Mouse (Mus musculus): ENCODE results near the gene Caln1. TPM values are rescaled to one million over a fixed set of nuclear protein-coding genes. Genes with fewer than 3 reads are reported as not detected.

Caln1 gene
- polyA plus RNA-seq, 1 experiment = not detected

GRCm38 (mm10) chr5:130853371-130853770 lies 484.1 kb downstream of the Caln1 start:
- H3K27ac ChIP-seq (ENCODE audit: insufficient read depth, low read depth, low read length) = no peak overlapping the region
- H3K4me1 ChIP-seq (ENCODE audit: control insufficient read depth, insufficient read depth, low read length) = peaks cover 4% of the 10 kb centered on the region; the same call in 1 of the 2 replicates
- TF ChIP-seq CTCF (IDR thresholded peaks at IDR 0.05; ENCODE audit: insufficient read depth, low read depth, low read length) = peak; percentile 100
- no peak for TF ChIP-seq POLR2A (IDR thresholded peaks at IDR 0.05; ENCODE audit: insufficient read depth, low read depth, low read length)
- H3K4me3 ChIP-seq (ENCODE audit: insufficient read depth, low read depth, low read length) = no peak overlapping the region
- WGBS = under 1% methylated on average over 10 of the region's 10 CpGs

GRCm38 (mm10) chr5:130854430-130854829 lies 485.2 kb downstream of the Caln1 start:
- no peak overlapping the region for H3K4me3 ChIP-seq (ENCODE audit: insufficient read depth, low read depth, low read length)
- TF ChIP-seq CTCF (IDR thresholded peaks at IDR 0.05; ENCODE audit: insufficient read depth, low read depth, low read length) (no peak), POLR2A (IDR thresholded peaks at IDR 0.05; ENCODE audit: insufficient read depth, low read depth, low read length) (no peak)
- H3K4me1 ChIP-seq (ENCODE audit: control insufficient read depth, insufficient read depth, low read length) = peaks cover 4% of the 10 kb centered on the region; the same call in 1 of the 2 replicates
- H3K27ac ChIP-seq (ENCODE audit: insufficient read depth, low read depth, low read length) = no peak overlapping the region
- WGBS = 56% methylated on average over 7 of the region's 7 CpGs

- Histone ChIP-seq H3K27ac (ENCODE audit: insufficient read depth, low read depth, low read length) (no peak overlapping the region), H3K4me1 (ENCODE audit: control insufficient read depth, insufficient read depth, low read length) (peaks cover 4% of the 10 kb centered on the region; the same call in 1 of the 2 replicates), H3K4me3 (ENCODE audit: insufficient read depth, low read depth, low read length) (no peak overlapping the region)
- TF ChIP-seq CTCF (IDR thresholded peaks at IDR 0.05; ENCODE audit: insufficient read depth, low read depth, low read length) (0 out of 2 replicates have a peak, but pooled peaks have one; percentile 34), POLR2A (IDR thresholded peaks at IDR 0.05; ENCODE audit: insufficient read depth, low read depth, low read length) (no peak)
- 34% methylated on average over 8 of the region's 8 CpGs for WGBS
These were observed 488.9 kb downstream of the Caln1 start for GRCm38 (mm10) chr5:130858148-130858547.

GRCm38 (mm10) chr5:130858706-130859105 lies 489.5 kb downstream of the Caln1 start:
- WGBS = 88% methylated on average over 3 of the region's 3 CpGs
- no peak overlapping the region for H3K27ac ChIP-seq (ENCODE audit: insufficient read depth, low read depth, low read length)
- H3K4me3 ChIP-seq (ENCODE audit: insufficient read depth, low read depth, low read length) = no peak overlapping the region
- peaks cover 4% of the 10 kb centered on the region; the same call in 1 of the 2 replicates for H3K4me1 ChIP-seq (ENCODE audit: control insufficient read depth, insufficient read depth, low read length)
- TF ChIP-seq POLR2A (IDR thresholded peaks at IDR 0.05; ENCODE audit: insufficient read depth, low read depth, low read length) (no peak), CTCF (IDR thresholded peaks at IDR 0.05; ENCODE audit: insufficient read depth, low read depth, low read length) (no peak)

- Histone ChIP-seq H3K4me1 (ENCODE audit: control insufficient read depth, insufficient read depth, low read length) (no peaks in the 10 kb centered on the region), H3K27ac (ENCODE audit: insufficient read depth, low read depth, low read length) (no peak overlapping the region), H3K4me3 (ENCODE audit: insufficient read depth, low read depth, low read length) (no peak overlapping the region)
- WGBS = 36% methylated on average over 6 of the region's 6 CpGs
- TF ChIP-seq CTCF (IDR thresholded peaks at IDR 0.05; ENCODE audit: insufficient read depth, low read depth, low read length) = no peak
These were observed 490.5 kb downstream of the Caln1 start for GRCm38 (mm10) chr5:130859736-130860135.

GRCm38 (mm10) chr5:130862302-130862701 lies 493.0 kb downstream of the Caln1 start:
- TF ChIP-seq POLR2A (IDR thresholded peaks at IDR 0.05; ENCODE audit: insufficient read depth, low read depth, low read length) = no peak
- peak; percentile 44 for TF ChIP-seq CTCF (IDR thresholded peaks at IDR 0.05; ENCODE audit: insufficient read depth, low read depth, low read length)
- H3K4me1 ChIP-seq (ENCODE audit: control insufficient read depth, insufficient read depth, low read length) = no peaks in the 10 kb centered on the region
- 55% methylated on average over 5 of the region's 5 CpGs for WGBS
- no peak overlapping the region for H3K27ac ChIP-seq (ENCODE audit: insufficient read depth, low read depth, low read length)
- no peak overlapping the region for H3K4me3 ChIP-seq (ENCODE audit: insufficient read depth, low read depth, low read length)

- Histone ChIP-seq H3K4me3 (ENCODE audit: insufficient read depth, low read depth, low read length) (no peak overlapping the region), H3K27ac (ENCODE audit: insufficient read depth, low read depth, low read length) (no peak overlapping the region), H3K4me1 (ENCODE audit: control insufficient read depth, insufficient read depth, low read length) (no peaks in the 10 kb centered on the region)
- WGBS = 94% methylated on average over 1 of the region's 1 CpGs
- no peak for TF ChIP-seq CTCF (IDR thresholded peaks at IDR 0.05; ENCODE audit: insufficient read depth, low read depth, low read length)
- no peak for TF ChIP-seq POLR2A (IDR thresholded peaks at IDR 0.05; ENCODE audit: insufficient read depth, low read depth, low read length)
These were observed 500.6 kb downstream of the Caln1 start for GRCm38 (mm10) chr5:130869869-130870268.

- WGBS = 74% methylated on average over 8 of the region's 8 CpGs
- no peaks in the 10 kb centered on the region for H3K4me1 ChIP-seq (ENCODE audit: control insufficient read depth, insufficient read depth, low read length)
- TF ChIP-seq POLR2A (IDR thresholded peaks at IDR 0.05; ENCODE audit: insufficient read depth, low read depth, low read length) (no peak), CTCF (IDR thresholded peaks at IDR 0.05; ENCODE audit: insufficient read depth, low read depth, low read length) (no peak)
- H3K27ac ChIP-seq (ENCODE audit: insufficient read depth, low read depth, low read length) = no peak overlapping the region
- no peak overlapping the region for H3K4me3 ChIP-seq (ENCODE audit: insufficient read depth, low read depth, low read length)
These were observed 501.8 kb downstream of the Caln1 start for GRCm38 (mm10) chr5:130871086-130871485.

GRCm38 (mm10) chr5:130875391-130875790 lies 506.1 kb downstream of the Caln1 start:
- Histone ChIP-seq H3K4me3 (ENCODE audit: insufficient read depth, low read depth, low read length) (no peak overlapping the region), H3K27ac (ENCODE audit: insufficient read depth, low read depth, low read length) (no peak overlapping the region), H3K4me1 (ENCODE audit: control insufficient read depth, insufficient read depth, low read length) (no peaks in the 10 kb centered on the region)
- WGBS = 96% methylated on average over 3 of the region's 3 CpGs
- no peak for TF ChIP-seq CTCF (IDR thresholded peaks at IDR 0.05; ENCODE audit: insufficient read depth, low read depth, low read length)
- TF ChIP-seq POLR2A (IDR thresholded peaks at IDR 0.05; ENCODE audit: insufficient read depth, low read depth, low read length) = no peak

- TF ChIP-seq CTCF (IDR thresholded peaks at IDR 0.05; ENCODE audit: insufficient read depth, low read depth, low read length) = no peak
- TF ChIP-seq POLR2A (IDR thresholded peaks at IDR 0.05; ENCODE audit: insufficient read depth, low read depth, low read length) = no peak
- 71% methylated on average over 5 of the region's 5 CpGs for WGBS
- Histone ChIP-seq H3K27ac (ENCODE audit: insufficient read depth, low read depth, low read length) (no peak overlapping the region), H3K4me3 (ENCODE audit: insufficient read depth, low read depth, low read length) (no peak overlapping the region), H3K4me1 (ENCODE audit: control insufficient read depth, insufficient read depth, low read length) (no peaks in the 10 kb centered on the region)
These were observed 511.1 kb downstream of the Caln1 start for GRCm38 (mm10) chr5:130880331-130880730.

Measured in olfactory bulb, adult 2 months (tissue).